Mouse (Mus musculus): ENCODE measurements at regions not wholly inside any gene's neighbourhood (a gene's known extent, or its start where the extent isn't known, plus 50 kb on each side); places are given as distances from the start of the nearest gene placed in this dataset.

GRCm38 (mm10) chr14:8952853-8953397 is 286.9 kb upstream of the 4930452B06Rik start:
- no peak for DNase-seq (ENCODE audit: low spot score in 2 of 2)

GRCm38 (mm10) chr14:8948751-8949150 is 282.7 kb upstream of the 4930452B06Rik start:
- no peak for DNase-seq (ENCODE audit: low spot score in 2 of 2)

GRCm38 (mm10) chr14:8946851-8947625 is 281.0 kb upstream of the 4930452B06Rik start:
- DNase-seq (ENCODE audit: low spot score in 2 of 2) = no peak

GRCm38 (mm10) chr14:8935121-8935520 is 269.1 kb upstream of the 4930452B06Rik start:
- DNase-seq (ENCODE audit: low spot score in 2 of 2) = peak; percentile 11 to 71

Measured in layer of hippocampus, adult 18-20 months (tissue).